Mouse (Mus musculus) testis, postnatal 10 days (tissue): ENCODE data around the gene Ankrd33b.

Source experiments
- DNase-seq: peaks from one replicate; pipeline ENCODE4 v3.0.0; 2021; ENCODE audit warnings: low spot score

Ankrd33b gene

DNA sequence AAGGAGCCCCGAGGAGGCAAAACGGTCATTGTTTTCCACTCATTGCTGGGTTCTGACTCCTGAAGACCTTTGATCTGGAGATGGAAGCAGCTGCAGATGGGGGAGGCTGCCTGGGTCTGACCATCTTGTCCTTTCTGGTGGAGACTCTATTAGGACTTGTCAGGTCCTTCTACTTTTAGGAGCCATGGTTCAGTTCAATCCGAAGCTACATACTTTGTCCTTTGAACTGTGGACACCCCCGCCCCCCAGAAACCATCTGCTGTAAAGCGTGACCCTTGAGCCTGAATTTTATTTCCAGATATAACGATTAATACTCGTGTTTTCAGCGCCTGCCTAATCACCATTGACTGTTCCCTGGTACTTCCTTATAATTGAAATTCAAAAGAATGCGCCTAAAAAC, 105.2 kb downstream of the Ankrd33b start:
- no peak for DNase-seq

- DNase-seq: no peak
These were observed 106.4 kb downstream of the Ankrd33b start for GRCm38 (mm10) chr15:31261094-31261493.

GRCm38 (mm10) chr15:31258693-31259439, 108.7 kb downstream of the Ankrd33b start:
- no peak for DNase-seq

- no peak for DNase-seq
These were observed 109.4 kb downstream of the Ankrd33b start for GRCm38 (mm10) chr15:31258029-31258692.

DNA sequence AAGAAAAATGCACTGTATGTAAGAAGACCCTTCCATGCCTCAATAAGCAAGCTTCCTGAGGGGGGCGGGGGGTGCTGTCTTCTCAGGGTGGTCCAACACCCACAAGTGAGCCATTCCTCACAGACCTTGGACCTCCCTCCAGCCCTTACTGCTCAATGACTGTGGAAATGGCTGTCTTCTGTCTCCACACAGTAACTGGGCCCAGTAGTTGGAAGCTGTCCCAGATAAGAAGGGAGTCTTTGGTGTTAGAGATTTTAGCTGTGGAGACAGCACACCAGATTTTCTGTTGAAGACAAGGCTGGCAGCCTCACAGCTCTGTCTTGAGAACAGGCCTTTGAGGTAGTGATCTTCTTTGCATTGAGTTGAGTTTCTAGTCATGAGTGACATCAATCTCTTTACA, 110.2 kb downstream of the Ankrd33b start:
- DNase-seq: no peak

GRCm38 (mm10) chr15:31255762-31256161, 111.8 kb downstream of the Ankrd33b start:
- DNase-seq: no peak

GRCm38 (mm10) chr15:31254939-31255535, 112.5 kb downstream of the Ankrd33b start:
- no peak for DNase-seq

- DNase-seq: no peak
These were observed 113.6 kb downstream of the Ankrd33b start for GRCm38 (mm10) chr15:31253963-31254362.

- DNase-seq: no peak
These were observed 114.1 kb downstream of the Ankrd33b start for GRCm38 (mm10) chr15:31253380-31253779.

DNA sequence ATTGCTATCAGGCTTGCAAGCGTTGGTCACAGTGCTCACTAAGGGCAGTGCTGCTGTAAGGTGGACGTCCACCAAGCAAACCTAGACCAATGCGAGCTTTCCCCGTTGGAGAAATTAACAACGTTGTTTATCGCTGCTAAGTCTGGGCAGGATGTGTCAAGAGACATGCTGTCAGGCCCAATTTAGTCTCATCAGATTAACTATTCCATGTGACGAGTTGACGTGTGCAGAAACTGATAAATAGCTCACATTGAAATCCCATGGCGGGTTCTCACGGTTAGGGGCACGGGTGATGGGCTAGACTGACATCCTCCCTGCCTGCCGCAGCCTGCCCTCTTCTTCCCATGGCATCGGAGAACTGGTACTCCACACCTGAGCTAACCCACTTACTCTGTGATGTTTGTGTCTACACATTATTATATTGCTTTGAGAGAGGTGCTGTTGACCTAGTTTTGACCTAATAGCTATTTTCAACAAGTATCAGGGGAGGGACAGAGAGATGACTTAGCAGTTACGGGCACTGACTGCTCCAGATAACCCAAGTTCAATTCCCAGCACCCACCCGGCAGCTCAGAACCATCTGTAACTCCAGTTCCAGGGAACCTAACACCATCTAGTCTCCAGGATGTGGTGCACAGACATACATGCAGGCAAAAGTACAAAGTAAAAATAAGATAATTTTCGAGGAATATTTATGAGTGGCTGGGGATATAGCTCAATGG, 114.8 kb downstream of the Ankrd33b start:
- DNase-seq: no peak

DNA sequence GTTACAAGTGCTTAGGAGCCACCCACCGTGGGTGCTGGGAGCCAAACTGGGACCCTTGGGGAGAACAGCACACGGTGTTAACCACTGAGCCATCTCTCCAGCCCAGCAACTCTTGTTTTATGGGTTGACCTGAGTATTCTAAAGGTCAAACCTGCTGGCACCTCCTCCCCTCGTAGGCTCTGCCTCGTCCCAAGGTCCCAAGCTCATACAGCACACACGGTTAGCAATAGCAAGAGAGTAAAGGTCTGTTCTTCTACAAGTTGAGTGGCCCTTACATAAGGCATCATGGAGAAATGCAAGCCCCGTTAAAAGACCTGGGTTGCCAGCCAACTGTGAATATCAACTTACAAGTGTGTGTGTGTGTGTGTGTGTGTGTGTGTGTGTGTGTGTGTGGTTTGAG, 116.3 kb downstream of the Ankrd33b start:
- no peak for DNase-seq

DNA sequence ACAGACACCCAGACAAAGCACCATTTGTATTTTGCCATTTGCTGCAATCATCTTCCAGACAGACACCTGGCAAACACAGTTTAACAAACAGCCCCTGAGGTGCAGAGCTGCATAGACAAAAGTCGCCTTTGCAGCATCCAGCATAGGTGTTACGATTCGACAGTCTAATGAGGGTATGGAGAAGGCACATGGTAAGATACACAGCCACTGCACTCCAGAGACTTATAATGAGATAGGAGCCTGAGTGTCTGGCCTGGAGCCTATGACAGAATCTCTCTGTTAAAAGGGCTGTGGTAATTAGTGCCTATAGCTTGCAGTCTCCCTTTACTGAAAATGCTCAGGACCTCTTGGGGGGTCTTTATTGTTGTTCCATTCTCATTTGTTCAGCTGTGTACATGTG, 116.8 kb downstream of the Ankrd33b start:
- no peak for DNase-seq

DNA sequence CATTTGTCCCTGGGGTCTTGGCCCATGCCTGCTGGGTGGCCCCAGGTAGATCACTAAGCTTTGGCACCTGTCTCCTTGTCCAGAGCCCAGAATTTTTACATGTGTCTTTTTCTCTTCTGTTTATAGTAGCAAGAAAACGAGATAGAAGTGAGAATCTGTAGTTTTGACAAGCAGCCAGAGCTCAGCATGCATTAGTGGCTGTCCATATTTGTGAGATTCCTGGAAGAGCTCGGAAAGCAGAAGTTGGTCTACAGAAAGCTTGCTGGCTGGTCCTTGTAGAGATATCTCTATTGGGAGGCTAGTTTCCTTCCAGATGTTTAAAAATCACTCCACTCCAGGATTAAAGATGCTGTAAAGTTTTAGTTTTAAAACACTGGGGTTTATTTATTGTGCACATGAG, 117.5 kb downstream of the Ankrd33b start:
- no peak for DNase-seq

DNA sequence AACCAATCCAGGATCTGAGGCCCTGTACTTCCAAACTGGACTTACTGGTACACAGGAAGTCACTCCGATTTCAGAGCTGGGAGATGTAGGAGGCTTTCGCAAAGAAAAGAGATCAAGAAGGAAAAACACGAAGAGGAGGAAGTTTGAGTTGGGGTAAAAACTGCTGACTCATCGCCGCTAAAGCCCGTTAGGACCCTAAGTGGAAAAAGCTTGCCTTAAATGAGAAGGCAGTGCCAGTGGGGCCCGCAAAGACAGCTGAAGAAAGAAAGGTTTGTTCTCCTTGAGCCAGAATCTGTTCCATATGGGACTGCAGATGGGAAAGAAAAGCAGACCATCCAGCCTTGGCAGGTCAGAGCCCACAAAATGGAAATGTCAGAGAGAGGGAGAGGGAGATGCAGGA, 118.6 kb downstream of the Ankrd33b start:
- no peak for DNase-seq

GRCm38 (mm10) chr15:31247035-31247434, 120.5 kb downstream of the Ankrd33b start:
- DNase-seq: no peak

GRCm38 (mm10) chr15:31245934-31246333, 121.6 kb downstream of the Ankrd33b start:
- no peak for DNase-seq

- DNase-seq: no peak
These were observed 122.7 kb downstream of the Ankrd33b start for GRCm38 (mm10) chr15:31244696-31245445.

DNA sequence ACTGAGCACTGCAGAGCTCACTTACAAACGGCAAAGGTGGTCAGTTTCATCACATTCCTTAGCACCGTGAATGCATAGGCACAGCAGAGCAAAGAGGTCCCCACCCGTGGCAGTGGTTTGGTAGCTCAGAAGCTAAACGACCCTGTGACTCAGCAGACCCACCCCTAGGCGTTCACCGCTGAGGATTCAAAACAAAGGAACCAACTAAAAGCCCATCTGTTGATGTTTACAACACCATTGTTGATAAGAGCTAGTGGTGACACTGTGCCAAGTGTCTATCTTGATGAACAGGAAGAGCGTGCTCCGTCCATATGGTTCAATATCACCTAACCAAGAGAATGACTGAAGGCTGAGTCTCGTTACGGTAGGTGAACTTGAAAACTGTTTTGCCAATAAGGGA, 124.3 kb downstream of the Ankrd33b start:
- DNase-seq: no peak
